Mouse (Mus musculus) left cerebral cortex, adult 2 months (tissue): ENCODE data around the gene Ccnt1. TPM values are rescaled to one million over a fixed set of nuclear protein-coding genes. Genes with fewer than 3 reads are reported as not detected.
"Not testable (repeated sequence)": the region's sequence is repeated elsewhere in the genome, so short reads cannot be mapped to it uniquely, and the experiment has no call there.

Experiments
- DNase-seq, 2 experiments: peaks; one replicate each; pipeline ENCODE4 v3.0.0; 2021 to 2022; ENCODE audit warnings: low spot score in 2 of 2, mixed read lengths in 1 of 2; ENCODE audit errors: extremely low spot score in 1 of 2
- H3K27ac ChIP-seq: fragments of 200-600 bp; 2 replicates; pipeline ENCODE4 v1.8.1; 2022
- H3K4me3 ChIP-seq: fragments of 200-600 bp; 2 replicates; pipeline ENCODE4 v1.8.1; 2022
- CTCF ChIP-seq: fragments of 200-600 bp; IDR thresholded peaks from 2 replicates; pipeline ENCODE4 v1.8.1; 2022; ENCODE audit warnings: antibody characterized with exemption, mild to moderate bottlenecking, moderate library complexity
- intact Hi-C: fragments of 180-260 bp; cut with DNase I; formaldehyde crosslinking; loops from one replicate; pipeline ENCODE4 v1.15.1; 2025
- total RNA-seq, 2 experiments: library from RNA; stranded (reverse); gene quantifications; 2 replicates each; pipeline ENCODE4 v1.2.3; 2021

Ccnt1 gene
- total RNA-seq, 2 experiments from 2014 or later = 40.3 to 45.8 TPM

GRCm38 (mm10) chr15:98591396-98591795 is 20.7 kb upstream of the Ccnt1 start:
- DNase-seq = no peak
- intact Hi-C loops = no loop called here

GRCm38 (mm10) chr15:98589640-98590336 is 19.1 kb upstream of the Ccnt1 start:
- no peak overlapping the region for H3K27ac ChIP-seq
- intact Hi-C loops = no loop called here
- TF ChIP-seq CTCF = no peak
- H3K4me3 ChIP-seq = no peak overlapping the region
- DNase-seq = no peak

More at GRCm38 (mm10) chr15:98591396-98591795, 20.7 kb upstream of the Ccnt1 start:
- no peak overlapping the region for H3K4me3 ChIP-seq
- H3K27ac ChIP-seq = no peak overlapping the region
- TF ChIP-seq CTCF = no peak

DNA sequence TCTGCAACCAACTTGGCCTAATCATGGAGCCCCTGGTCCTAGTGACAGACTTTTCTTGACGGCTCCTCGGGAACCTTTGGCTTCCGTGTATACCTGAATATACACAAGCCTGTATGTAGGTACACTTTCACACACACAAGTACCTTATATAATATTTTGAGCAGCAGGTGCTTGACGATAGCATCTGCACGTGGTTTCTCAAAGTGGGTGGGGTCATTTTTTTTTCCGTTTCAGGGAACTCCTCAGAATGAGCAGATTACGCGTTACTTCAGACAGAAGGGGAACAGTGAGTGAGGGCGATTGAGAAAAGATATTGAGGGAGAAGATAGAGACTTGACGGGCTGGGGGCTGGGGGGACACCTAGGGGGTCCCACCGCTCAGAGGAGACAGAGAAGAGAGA is 17.0 kb upstream of the Ccnt1 start:
- Histone ChIP-seq H3K4me3 (no peak overlapping the region), H3K27ac (no peak overlapping the region)
- no peak for DNase-seq
- TF ChIP-seq CTCF = no peak
- intact Hi-C loops = no loop called here

DNA sequence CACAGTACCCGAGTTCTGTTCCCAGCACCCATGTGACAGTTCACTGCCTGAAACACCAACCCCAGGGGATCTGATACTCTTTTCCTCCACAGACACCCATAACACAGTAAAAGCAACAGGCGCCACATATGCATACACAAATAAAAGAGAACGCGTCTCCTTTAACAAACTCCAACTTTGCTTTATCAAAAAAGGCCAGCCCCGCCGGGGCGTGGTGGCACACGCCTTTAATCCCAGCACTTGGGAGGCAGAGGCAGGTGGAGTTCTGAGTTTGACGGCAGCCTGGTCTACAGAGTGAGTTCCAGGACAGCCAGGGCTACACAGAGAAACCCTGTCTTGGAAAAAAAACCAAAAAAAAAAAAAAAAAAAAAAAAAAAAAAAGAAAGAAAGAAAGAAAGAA is 15.4 kb upstream of the Ccnt1 start:
- H3K27ac ChIP-seq, DNase-seq, intact Hi-C loops, H3K4me3 ChIP-seq: not testable (repeated sequence)

- DNase-seq = no peak
- no peak for TF ChIP-seq CTCF
- Histone ChIP-seq H3K4me3 (no peak overlapping the region), H3K27ac (no peak overlapping the region)
- intact Hi-C loops = no loop called here
Observed at GRCm38 (mm10) chr15:98585421-98585820, 14.7 kb upstream of the Ccnt1 start.

GRCm38 (mm10) chr15:98582996-98583395 is 12.3 kb upstream of the Ccnt1 start:
- Histone ChIP-seq H3K27ac (no peak overlapping the region; the same call in 1 of the 2 replicates), H3K4me3 (no peak overlapping the region)
- TF ChIP-seq CTCF = no peak
- intact Hi-C loops = loop anchor here (5.0 kb wide), 1 partner anchor 214 kb away; no protein-coding TSS in a partner anchor
- no peak for DNase-seq

GRCm38 (mm10) chr15:98582410-98582809 is 11.7 kb upstream of the Ccnt1 start:
- no peak overlapping the region for H3K27ac ChIP-seq
- intact Hi-C loops = loop anchor here (5.0 kb wide), 1 partner anchor 215 kb away; no protein-coding TSS in a partner anchor
- no peak for DNase-seq
- no peak overlapping the region for H3K4me3 ChIP-seq
- no peak for TF ChIP-seq CTCF

DNA sequence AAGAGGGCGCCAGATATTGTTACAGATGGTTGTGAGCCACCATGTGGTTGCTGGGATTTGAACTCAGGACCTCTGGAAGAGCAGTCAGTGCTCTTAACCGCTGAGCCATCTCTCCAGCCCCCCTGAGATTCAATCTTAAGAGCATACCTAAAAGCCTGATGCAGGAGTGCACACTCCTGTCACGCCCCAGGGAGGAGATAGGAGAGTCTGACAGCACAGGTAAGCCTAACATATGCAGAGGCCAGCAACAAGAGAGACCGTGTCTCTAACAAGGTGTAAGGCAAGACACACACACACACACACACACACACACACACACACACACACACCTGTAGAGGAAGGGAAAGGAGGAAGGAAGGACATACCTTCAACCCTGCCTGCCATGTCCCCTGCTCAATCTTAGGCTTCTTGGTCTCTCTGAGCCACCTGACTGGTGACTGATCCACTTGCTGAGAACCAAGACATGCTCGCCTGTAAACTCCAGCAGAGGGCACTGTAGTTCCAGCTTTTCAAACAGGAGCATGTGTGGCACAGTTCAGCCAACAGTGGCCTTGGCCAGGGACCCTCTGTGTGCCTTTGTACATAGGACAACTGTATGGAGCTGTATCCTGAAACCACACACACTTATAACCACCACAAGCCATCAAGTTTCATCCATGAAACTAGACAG is 9.2 kb upstream of the Ccnt1 start:
- DNase-seq = peak; percentile 73 to 75
- no peak overlapping the region for H3K27ac ChIP-seq
- no peak overlapping the region for H3K4me3 ChIP-seq
- intact Hi-C loops = loop anchor here (1.0 to 5.0 kb wide), 2 partner anchors 37 to 217 kb away; no protein-coding TSS in a partner anchor
- TF ChIP-seq CTCF = peak; percentile 78

- intact Hi-C loops = no loop called here
- no peak overlapping the region for H3K27ac ChIP-seq
- TF ChIP-seq CTCF = no peak; the same call in 1 of the 2 replicates
- no peak for DNase-seq
- no peak overlapping the region for H3K4me3 ChIP-seq
Observed at GRCm38 (mm10) chr15:98579310-98579709, 8.6 kb upstream of the Ccnt1 start.

DNA sequence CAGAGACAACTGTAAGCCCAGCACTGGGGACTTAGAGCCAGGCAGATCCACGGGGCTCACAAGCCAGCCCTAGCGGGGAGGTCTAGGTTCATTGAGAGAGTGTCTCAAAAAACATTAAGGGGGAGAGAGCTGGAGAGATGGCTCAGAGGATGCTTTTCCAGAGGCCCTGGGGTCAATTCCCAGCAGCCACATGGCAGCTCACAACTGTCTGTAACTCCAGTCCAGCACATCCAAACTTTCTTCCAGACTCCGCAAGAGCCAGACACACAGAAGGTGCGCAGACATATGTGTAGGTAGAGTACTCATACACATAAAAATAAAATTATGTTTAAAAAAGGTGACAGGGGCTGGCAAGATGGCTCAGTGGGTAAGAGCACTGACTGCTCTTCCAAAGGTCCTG is 2.6 kb upstream of the Ccnt1 start:
- DNase-seq = no peak
- TF ChIP-seq CTCF = no peak
- intact Hi-C loops = no loop called here
- no peak overlapping the region for H3K27ac ChIP-seq
- H3K4me3 ChIP-seq = no peak overlapping the region

DNA sequence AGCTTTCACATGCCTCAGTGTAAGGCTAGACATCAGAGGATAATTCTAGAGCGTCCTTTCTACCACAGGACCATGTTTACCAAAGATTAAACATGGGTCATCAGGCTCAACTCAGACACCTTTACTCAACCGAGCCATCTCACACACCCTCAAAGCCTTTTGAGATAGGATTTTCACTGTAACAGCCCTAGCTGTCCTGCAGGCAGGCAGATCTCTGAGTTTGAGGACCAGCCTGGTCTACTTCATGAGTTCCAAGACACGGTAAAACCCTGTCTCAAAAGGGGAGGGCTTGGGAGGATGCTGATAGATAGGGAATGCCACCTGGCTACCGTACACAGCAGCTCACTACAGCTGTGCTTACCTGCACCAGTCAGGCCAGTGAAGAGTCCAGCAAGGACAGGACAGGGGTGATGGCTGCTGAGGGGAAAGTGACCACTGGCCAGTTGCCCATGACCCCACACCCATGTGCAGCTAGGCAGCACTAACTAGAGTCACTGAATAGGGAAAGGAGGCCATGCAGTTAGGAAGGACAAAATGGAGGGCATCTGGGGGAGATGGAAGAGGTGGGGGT is 843 bp downstream of the Ccnt1 start:
- DNase-seq = no peak
- intact Hi-C loops = loop anchor here (5.0 kb wide), 1 partner anchor 38 kb away; the partner anchor contains the start of gene Kansl2
- H3K4me3 ChIP-seq = no peak overlapping the region
- TF ChIP-seq CTCF = no peak
- H3K27ac ChIP-seq = no peak overlapping the region

DNA sequence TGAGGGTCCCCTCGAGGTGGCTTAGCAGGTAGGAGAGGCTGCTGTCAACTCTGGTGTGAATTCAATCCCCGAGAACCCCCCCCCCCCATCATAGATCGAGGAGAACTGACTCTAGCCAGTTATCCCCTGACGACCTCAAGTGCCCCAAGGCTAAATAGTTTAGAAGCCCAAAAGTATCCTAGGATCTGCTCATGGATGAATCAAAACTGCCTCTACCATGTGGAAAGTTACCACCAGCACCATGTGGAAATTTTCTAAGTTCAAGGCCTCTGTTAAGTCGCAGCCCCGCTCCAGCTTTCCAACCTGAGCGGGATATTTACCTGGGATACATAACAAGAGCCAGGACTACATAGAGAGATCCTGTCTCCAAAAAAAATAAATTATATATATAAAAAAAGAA is 1.5 kb downstream of the Ccnt1 start:
- intact Hi-C loops = loop anchor here (5.0 kb wide), 1 partner anchor 37 kb away; the partner anchor contains the start of gene Kansl2
- Histone ChIP-seq H3K27ac (no peak overlapping the region; the same call in 1 of the 2 replicates), H3K4me3 (no peak overlapping the region)
- DNase-seq = no peak
- TF ChIP-seq CTCF = no peak
